Mouse (Mus musculus): ENCODE data around the gene F3.

Gene F3

GRCm38 (mm10) chr3:121722971-121723844 lies at the start of gene F3:
Gene F3, plus strand, starts transcription at chr3:121723537.
- DNase-seq (ENCODE audit: extremely low read depth, low read depth, low spot score), result no peak

- no peak for DNase-seq (ENCODE audit: extremely low read depth, low read depth, low spot score)
Observed at GRCm38 (mm10) chr3:121678935-121679334, 44.4 kb upstream of the F3 start.

GRCm38 (mm10) chr3:121679443-121679842 lies 43.9 kb upstream of the F3 start:
- DNase-seq (ENCODE audit: extremely low read depth, low read depth, low spot score), result no peak

GRCm38 (mm10) chr3:121680187-121680586 lies 43.1 kb upstream of the F3 start:
- DNase-seq (ENCODE audit: extremely low read depth, low read depth, low spot score), result no peak

- no peak for DNase-seq (ENCODE audit: extremely low read depth, low read depth, low spot score)
Observed at GRCm38 (mm10) chr3:121682439-121683411, 40.6 kb upstream of the F3 start.

GRCm38 (mm10) chr3:121684552-121684951 lies 38.8 kb upstream of the F3 start:
- no peak for DNase-seq (ENCODE audit: extremely low read depth, low read depth, low spot score)

- no peak for DNase-seq (ENCODE audit: extremely low read depth, low read depth, low spot score)
Observed at GRCm38 (mm10) chr3:121684963-121685362, 38.4 kb upstream of the F3 start.

- DNase-seq (ENCODE audit: extremely low read depth, low read depth, low spot score), result no peak
Observed at GRCm38 (mm10) chr3:121685985-121686384, 37.4 kb upstream of the F3 start.

GRCm38 (mm10) chr3:121686408-121686911 lies 36.9 kb upstream of the F3 start:
- no peak for DNase-seq (ENCODE audit: extremely low read depth, low read depth, low spot score)

GRCm38 (mm10) chr3:121687741-121688140 lies 35.6 kb upstream of the F3 start:
- peak; percentile 84 for DNase-seq (ENCODE audit: extremely low read depth, low read depth, low spot score)

GRCm38 (mm10) chr3:121689029-121689428 lies 34.3 kb upstream of the F3 start:
- DNase-seq (ENCODE audit: extremely low read depth, low read depth, low spot score), result no peak

- no peak for DNase-seq (ENCODE audit: extremely low read depth, low read depth, low spot score)
Observed at GRCm38 (mm10) chr3:121689697-121690096, 33.6 kb upstream of the F3 start.

GRCm38 (mm10) chr3:121693001-121693730 lies 30.2 kb upstream of the F3 start:
- no peak for DNase-seq (ENCODE audit: extremely low read depth, low read depth, low spot score)

GRCm38 (mm10) chr3:121693746-121694145 lies 29.6 kb upstream of the F3 start:
- DNase-seq (ENCODE audit: extremely low read depth, low read depth, low spot score), result no peak

- no peak for DNase-seq (ENCODE audit: extremely low read depth, low read depth, low spot score)
Observed at GRCm38 (mm10) chr3:121697169-121697568, 26.2 kb upstream of the F3 start.

GRCm38 (mm10) chr3:121699401-121699800 lies 23.9 kb upstream of the F3 start:
- no peak for DNase-seq (ENCODE audit: extremely low read depth, low read depth, low spot score)

GRCm38 (mm10) chr3:121699849-121700248 lies 23.5 kb upstream of the F3 start:
- no peak for DNase-seq (ENCODE audit: extremely low read depth, low read depth, low spot score)

- DNase-seq (ENCODE audit: extremely low read depth, low read depth, low spot score), result no peak
Observed at GRCm38 (mm10) chr3:121700364-121700952, 22.9 kb upstream of the F3 start.

GRCm38 (mm10) chr3:121703155-121703879 lies 20.0 kb upstream of the F3 start:
- DNase-seq (ENCODE audit: extremely low read depth, low read depth, low spot score), result no peak

- no peak for DNase-seq (ENCODE audit: extremely low read depth, low read depth, low spot score)
Observed at GRCm38 (mm10) chr3:121703880-121704243, 19.5 kb upstream of the F3 start.
